Mouse (Mus musculus) mature B cell (primary cell): ENCODE results near the gene Vdr.

Experiments used
- in situ Hi-C: fragments of 300-500 bp; cut with MboI; formaldehyde crosslinking; loops from 2 replicates; pipeline ENCODE4 v1.14.3; 2019

Gene Vdr

DNA sequence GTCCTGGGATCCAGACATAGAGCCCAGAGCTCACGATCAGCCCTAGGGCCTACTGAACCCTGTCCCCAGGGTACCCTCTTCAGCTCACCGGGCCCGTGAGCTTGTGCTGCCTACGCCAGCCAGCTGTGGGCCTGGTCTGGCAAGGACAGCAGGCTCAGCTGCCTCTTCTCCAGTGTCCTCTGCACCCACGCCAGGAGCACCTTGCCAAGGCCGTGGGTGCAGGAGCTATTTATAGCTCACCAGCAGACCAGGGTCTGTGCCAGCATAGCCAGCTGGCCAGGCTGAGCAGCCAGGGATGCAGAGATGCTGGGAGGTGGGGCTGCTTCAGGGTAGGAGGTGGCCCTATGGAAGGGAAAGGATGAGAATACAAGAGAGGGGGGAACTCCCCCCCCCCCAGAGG is 98.3 kb downstream of the Vdr start:
- in situ Hi-C loops = no loop called here

DNA sequence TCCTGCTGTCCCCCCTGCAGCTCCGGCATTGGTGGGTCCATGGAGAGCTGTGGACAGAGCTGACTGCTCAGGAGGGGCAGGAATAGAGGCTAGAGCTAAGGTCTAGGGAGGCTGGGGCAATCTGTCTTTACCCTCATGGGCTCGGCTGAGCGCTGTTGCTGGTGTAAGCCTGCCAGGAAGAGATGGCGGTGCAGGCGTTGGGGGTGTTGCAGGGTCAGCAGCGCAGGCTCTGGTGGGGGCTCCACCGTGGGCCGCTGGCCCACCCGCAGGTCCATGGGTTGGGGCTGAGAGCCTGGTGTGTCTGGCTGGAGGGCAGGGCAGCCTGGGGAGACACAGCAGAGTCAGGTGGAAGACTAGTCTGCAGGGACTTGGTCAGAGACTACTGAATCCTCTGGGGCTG is 99.1 kb downstream of the Vdr start:
- in situ Hi-C loops = no loop called here

GRCm38 (mm10) chr15:97810399-97810798 is 100.0 kb downstream of the Vdr start:
- in situ Hi-C loops = no loop called here

DNA sequence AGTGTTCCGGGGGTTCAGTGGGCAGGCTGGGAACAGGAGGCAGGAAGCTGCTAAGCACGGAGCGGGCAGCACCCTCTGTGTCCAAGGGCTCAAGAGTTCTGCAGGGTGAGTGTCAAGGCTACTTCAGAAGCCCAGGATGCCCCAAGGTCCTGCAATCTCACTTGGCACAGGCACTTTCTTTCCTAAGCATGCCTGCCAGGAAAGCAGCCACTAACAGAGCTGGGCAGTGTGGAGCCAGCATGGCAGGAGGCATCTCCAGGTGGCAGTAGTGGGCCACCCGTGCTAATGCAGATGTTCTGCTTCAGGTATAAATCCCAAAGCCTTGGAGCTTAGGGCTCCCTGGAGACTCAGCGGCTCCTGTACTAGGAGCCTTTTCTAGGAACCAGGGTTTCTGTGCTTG is 100.5 kb downstream of the Vdr start:
- in situ Hi-C loops = no loop called here

- in situ Hi-C loops = no loop called here
These were observed 101.2 kb downstream of the Vdr start for GRCm38 (mm10) chr15:97809206-97809605.

DNA sequence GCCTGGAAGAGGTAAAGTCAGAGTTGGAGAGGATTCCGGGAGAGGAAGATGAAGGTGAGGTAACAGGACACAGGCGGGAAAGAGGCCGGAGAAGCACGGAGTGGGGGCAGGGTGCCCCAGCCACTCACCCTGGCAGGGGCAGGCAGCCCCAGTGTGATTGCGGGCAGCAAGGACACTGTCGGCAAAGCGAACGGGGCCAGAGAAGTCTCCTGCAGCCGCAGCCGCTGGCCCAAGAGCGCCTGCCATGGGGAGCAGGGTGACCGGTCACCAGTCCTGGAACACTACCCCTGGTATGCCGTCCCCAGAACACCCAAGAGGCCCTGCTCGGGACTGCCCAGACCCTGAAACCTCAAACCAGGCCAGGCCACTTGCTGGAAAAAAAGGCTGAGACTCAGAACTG is 101.9 kb downstream of the Vdr start:
- in situ Hi-C loops = no loop called here

- in situ Hi-C loops = no loop called here
These were observed 102.6 kb downstream of the Vdr start for GRCm38 (mm10) chr15:97807867-97808266.
